Mouse (Mus musculus) embryonic stem cell, embryonic (primary cell): ENCODE measurements at regions not wholly inside any gene's neighbourhood (a gene's known extent, or its start where the extent isn't known, plus 50 kb on each side); places are given as distances from the start of the nearest gene placed in this dataset.

Experiments used
- CTCF ChIA-PET, 4 experiments: fragments of 300-600 bp in 2 of 4; fragments of 350-600 bp in 2 of 4; sonication (Branson Sonifier 250); formaldehyde crosslinking; loops; one replicate each; lab custom pipeline; 2022; ENCODE audit warnings: inconsistent platforms in 2 of 4; lab: Charles Lee
- POLR2A ChIA-PET, 4 experiments: fragments of 300-600 bp in 2 of 4; fragments of 350-600 bp in 2 of 4; sonication (Branson Sonifier 250); formaldehyde crosslinking; loops; one replicate each; lab custom pipeline; 2022; ENCODE audit warnings: antibody characterized with exemption in 4 of 4, inconsistent platforms in 1 of 4; lab: Charles Lee

DNA sequence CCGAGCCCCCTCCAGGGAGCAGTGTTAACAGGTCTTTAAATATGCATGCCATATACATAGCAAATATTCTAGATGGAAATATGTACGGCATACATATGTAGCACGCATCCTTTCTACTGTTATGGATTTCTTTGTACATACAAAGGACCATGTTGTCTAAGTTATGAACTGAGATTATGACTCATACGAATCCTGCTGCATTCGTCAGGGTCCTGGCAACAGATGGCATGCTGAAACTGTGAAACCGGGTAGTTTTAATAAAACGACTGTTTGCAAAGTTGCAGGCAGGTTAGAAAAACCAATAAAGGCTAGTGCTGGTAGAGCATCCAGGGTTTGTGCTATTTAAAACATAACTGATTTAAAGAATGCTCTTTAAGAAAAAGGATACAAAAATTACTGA, 88.8 kb upstream of the Tlk1 start:
- ChIA-PET POLR2A (no interaction called here), CTCF (no interaction called here)

DNA sequence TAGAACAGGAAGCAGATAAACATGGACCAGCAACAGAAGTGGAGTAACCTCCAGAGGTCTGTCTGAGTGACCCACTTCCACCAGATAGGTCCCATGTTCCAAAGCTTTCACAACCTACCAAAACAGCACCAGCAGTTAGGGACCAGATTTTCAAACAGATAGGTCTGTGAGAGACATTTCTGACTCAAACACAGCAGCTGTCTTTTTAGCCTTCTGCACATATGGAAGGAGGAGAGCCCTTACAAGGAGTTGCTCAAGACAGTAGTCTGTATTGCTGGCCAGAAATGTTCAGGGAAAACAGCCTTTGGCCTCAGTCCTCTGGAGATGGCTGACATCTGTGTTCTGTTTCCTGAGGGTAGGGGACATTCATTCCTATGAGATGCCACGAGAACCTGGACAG, 83.9 kb upstream of the Tlk1 start:
- ChIA-PET CTCF (interaction anchor here in 1 of 4 experiments (0.6 kb wide), 1 partner anchor 36 kb away, joined by 3 read pairs; no protein-coding TSS in a partner anchor), POLR2A (interaction anchor here in 3 of 4 experiments (0.6 to 3.6 kb wide), 10 partner anchors 8 to 214 kb away, joined by 3 to 15 read pairs (median 4); no protein-coding TSS in a partner anchor)

DNA sequence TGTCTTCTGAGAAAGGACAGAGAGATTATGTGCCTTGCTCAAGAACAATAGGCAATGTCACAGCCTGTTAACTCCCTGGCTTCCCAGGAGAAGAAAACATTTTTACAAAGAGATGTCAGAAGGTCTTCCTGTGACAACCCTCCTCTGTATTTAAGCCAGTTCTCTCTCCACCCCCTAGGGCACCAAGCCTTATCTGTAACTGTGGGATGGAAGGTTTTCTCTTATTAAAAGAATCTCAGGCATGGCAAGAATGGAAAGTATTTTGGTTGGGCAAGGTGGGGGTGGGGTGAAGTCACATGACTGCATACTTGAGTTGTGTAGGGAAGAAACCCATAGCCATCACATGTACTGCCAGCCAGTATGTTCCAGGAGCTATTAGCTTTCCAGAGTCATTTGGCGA, 83.1 kb upstream of the Tlk1 start:
- ChIA-PET CTCF (interaction anchor here in 2 of 4 experiments (0.5 to 0.6 kb wide), 2 partner anchors 40 to 210 kb away, joined by 3 read pairs; no protein-coding TSS in a partner anchor), POLR2A (interaction anchor here in 1 of 4 experiments (0.6 to 3.6 kb wide), 6 partner anchors 9 to 213 kb away, joined by 3 to 15 read pairs (median 4); no protein-coding TSS in a partner anchor)

DNA sequence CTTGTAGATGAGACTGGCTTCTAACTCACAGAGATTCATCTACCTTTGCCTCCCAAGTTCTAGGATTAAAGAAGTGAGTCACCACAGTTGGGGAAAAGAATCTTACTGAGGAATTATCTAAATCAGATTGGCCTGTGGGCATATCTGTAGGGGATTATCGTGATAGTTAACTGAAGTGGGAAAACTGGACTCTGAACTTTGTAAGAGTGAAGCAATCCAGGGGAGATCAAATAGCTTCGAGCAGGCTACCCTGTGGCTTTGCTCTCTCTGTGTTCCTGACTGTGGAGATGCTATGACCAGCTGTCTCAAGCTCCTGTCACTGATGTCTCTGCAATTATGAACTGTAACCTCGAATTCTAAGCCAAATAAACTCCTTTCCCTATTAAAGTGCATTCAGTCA, 80.7 kb upstream of the Tlk1 start:
- ChIA-PET POLR2A (no interaction called here), CTCF (no interaction called here)

DNA sequence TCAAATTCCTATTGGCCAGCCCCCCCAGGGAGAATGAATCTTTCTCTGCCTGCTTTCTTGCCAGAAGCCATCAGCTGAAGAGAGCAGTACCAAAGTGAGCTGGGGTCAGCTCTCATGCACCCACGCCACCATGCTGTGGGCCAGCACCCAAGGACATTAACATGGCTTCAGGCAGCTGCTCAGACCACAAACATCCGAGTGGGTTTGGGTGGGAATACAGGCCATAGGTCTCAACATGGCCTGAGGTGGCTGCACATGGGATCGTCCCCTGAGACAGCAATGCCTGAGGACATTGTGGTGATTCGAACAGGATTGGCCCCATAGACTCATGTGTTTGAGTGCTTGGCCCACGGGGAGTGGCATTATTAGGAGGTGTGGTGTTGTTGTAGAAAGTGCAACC, 78.9 kb upstream of the Tlk1 start:
- CTCF ChIA-PET = no interaction called here
- POLR2A ChIA-PET = no interaction called here

DNA sequence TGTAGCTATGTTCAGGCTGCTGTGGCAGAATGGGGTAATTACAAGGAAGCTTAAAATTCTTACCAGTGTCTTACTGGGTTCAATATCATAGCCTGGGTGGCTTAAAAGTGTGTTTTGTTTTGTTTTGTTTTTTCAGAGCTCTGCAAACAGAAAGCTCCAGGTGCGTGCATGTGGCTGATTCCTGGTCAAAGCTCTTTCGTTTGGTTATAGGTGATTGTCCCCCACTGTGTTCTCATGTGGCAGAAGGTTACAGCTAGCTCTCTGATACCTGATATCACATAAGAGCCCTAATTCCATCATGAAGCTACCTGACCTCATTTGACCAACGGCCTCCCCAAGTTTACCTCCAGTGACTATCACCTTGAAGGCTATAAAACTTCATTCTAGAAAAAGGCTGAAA, 76.7 kb upstream of the Tlk1 start:
- CTCF ChIA-PET = interaction anchor here in 1 of 4 experiments (0.6 kb wide), 1 partner anchor 178 kb away, joined by 3 read pairs; no protein-coding TSS in a partner anchor
- POLR2A ChIA-PET = no interaction called here

DNA sequence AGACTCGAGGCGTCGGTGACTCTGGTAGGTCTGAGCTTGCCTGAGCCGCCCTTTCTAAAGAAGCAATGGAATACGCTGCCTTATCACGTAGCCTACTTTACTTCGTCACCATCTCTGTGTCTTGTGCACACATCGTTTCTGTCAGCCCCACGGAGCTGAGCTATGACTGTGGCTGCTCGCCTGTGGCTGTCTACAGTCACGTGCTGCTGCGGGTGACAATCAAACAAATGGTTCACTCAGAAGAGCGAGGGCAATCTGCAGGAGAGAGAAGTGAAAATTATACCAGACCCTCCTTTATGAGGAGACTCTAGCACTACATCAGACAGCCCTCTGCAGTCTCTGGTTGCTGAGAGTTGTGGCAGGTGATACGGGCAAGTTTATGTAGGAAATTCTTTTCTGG, 76.0 kb upstream of the Tlk1 start:
- POLR2A ChIA-PET = no interaction called here
- CTCF ChIA-PET = no interaction called here

DNA sequence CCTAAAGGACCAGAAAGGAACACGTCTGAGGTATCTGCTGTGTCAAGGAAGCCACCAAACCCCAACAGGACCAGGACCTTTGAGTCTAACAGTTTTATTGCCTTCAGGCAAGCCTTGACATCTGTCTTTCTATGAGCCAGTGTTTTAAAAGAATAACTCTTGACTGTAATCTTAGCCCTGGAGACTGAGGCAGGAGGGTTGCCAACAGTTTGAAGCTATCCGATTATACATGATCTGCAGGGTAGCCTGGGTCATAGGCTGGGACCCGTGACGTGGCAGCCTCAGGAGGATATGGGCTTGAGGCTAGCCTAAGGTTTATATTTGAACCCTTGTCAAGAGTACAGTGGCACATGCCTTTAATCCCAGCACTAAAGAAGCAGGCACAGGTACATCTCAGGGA, 73.5 kb upstream of the Tlk1 start:
- POLR2A ChIA-PET = interaction anchor here in 1 of 4 experiments (0.6 to 2.9 kb wide), 3 partner anchors 10 to 662 kb away, joined by 3 to 15 read pairs (median 3); no protein-coding TSS in a partner anchor

DNA sequence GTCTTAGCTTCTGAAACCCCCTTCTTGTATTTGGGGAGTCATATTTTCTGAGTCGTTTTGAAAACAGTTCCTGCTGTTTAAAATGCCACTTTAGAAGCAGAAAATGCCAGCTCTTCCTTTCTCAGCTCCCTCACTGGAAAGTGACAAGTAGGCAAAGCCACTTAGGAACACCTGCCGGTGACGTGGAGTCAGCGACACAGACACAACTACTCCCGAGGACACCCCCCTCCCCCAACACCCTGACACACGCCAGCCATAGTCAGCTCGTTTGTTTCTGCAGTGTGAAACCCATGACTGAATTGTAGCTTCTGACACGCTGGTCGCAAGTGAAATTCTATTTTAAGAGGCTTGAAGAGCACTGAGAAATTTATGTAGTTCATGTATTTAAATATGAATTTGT, 72.9 kb upstream of the Tlk1 start:
- ChIA-PET POLR2A (interaction anchor here in 1 of 4 experiments (0.7 to 2.9 kb wide), 5 partner anchors 11 to 181 kb away, joined by 3 to 15 read pairs (median 3); no protein-coding TSS in a partner anchor), CTCF (no interaction called here)

More for the DNA sequence above, 73.5 kb upstream of the Tlk1 start:
- CTCF ChIA-PET = no interaction called here

DNA sequence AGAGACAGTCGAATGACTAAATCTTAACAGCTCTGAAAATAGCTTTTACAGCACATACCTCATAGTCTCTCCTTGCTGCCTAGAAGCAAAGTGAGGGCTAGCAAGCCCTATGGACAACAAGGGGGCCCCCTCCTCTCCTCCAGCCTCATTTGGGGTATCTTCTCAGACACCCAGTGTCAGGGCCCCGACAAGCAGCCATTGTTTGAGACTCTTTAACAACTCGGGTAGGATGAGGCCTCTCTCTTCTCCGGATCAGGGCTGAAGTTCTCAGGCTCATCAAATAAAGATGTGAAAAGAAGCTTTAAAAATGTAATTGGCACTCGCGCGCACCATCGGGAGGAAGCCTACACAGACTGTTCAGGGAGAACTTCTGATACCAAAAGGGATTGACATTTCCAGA, 71.8 kb upstream of the Tlk1 start:
- ChIA-PET CTCF (interaction anchor here in 2 of 4 experiments (0.6 to 0.9 kb wide), 2 partner anchors 277 to 1484 kb away, joined by 3 to 4 read pairs; no protein-coding TSS in a partner anchor), POLR2A (interaction anchor here in 1 of 4 experiments (0.6 to 1.5 kb wide), 4 partner anchors 12 to 322 kb away, joined by 3 to 5 read pairs (median 4); no protein-coding TSS in a partner anchor)

DNA sequence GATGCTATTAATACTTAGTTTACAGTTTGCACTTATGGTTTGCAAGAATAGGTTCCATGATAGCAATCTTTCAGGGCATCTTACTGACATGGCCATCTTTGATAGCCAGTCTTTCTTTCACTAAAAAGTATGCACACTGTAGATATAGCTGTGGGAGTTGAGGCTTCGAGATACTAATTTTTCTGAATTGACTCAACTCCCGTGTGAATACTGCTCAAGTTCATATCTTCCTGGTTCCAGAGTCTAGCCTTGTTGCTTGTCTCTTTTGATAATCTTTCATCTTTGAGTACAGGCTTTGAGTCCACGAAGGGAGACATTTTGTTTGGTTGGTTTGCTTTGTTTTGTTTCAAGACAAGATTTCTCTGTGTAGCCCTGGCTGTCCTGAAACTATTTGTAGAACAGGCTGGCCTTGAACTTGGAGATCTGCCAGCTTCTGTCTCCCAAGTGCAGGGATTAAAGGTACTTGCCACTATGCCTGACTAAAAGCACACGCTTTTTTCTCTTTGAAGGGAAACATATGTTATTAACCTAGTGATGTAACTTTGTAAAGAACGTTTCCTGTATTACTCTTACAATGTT, 64.1 kb upstream of the Tlk1 start:
- POLR2A ChIA-PET = interaction anchor here in 2 of 4 experiments (0.6 to 0.7 kb wide), 2 partner anchors 97 to 167 kb away, joined by 3 to 4 read pairs; no protein-coding TSS in a partner anchor
- CTCF ChIA-PET = interaction anchor here in 1 of 4 experiments (0.6 kb wide), 1 partner anchor 284 kb away, joined by 5 read pairs; no protein-coding TSS in a partner anchor

DNA sequence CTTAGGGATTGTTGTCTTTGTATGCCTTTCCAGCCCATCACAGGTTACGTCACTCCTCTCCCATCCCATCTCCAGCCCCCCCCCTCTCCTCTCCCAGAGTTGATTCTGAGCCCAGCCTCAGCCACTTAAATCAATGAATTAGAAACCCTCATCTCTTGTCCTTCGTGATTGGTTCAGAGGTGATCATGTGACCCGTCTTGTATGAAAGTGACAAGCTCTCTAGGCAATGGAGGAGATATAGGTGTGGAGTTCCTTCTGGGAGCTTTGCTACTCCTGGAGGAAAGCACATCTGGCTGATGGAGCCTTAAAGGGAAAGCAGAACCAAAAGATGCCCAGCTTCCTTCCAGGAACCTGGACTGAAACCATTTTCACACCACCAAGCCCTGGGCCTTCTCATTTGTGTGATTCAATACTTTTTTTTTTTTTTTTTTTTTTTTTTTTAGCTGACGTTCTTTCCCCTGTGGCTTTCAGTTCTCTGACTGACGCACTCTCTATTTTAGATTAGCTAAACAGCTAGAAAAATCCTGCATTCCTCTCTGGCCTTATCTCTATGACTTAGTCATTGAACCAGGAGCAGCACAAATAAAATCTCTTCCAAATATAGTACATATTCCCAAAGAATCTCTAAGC, 63.4 kb upstream of the Tlk1 start:
- ChIA-PET POLR2A (interaction anchor here in 2 of 4 experiments (0.6 to 0.7 kb wide), 3 partner anchors 96 to 177 kb away, joined by 3 to 7 read pairs (median 4); no protein-coding TSS in a partner anchor), CTCF (interaction anchor here in 2 of 4 experiments (0.6 to 0.7 kb wide), 2 partner anchors 166 to 283 kb away, joined by 5 to 9 read pairs; no protein-coding TSS in a partner anchor)

DNA sequence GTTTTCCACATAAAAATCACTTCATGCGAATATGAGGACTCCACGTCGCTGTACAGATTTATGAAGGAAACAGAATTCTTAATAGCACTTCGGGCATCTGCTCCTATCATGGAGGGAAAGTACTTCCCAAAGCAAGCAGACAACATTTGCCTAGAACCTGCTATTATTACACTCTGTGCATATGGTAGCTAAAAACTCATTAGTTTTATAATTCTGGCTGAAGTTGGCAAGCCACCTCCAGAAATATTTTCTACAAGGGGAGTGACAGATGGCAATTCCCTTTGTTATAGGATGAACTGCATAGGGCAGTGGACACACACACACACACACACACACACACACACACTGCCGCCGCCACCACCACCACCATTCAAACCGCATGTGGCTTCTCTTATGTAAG, 61.3 kb upstream of the Tlk1 start:
- CTCF ChIA-PET = no interaction called here
- POLR2A ChIA-PET = no interaction called here

DNA sequence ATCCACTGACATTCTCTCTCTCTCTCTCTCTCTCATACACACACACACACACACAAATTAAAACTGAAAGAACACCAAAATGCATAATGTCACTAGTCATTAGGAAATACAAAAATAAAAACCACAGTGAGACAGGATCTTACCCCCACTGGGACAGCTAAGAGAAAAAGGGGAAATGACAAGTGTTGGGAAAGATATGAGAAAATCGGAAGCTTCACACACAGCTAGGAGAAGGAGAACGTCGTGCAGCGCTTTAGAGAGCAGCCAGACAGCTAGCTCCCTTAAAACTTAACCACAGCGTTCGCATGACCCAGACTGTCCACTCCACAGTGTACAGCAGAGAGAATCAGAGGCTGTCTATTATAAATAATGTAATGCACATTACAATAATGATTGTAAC, 60.1 kb upstream of the Tlk1 start:
- CTCF ChIA-PET = interaction anchor here in 1 of 4 experiments (0.7 kb wide), 1 partner anchor 11 kb away, joined by 5 read pairs; no protein-coding TSS in a partner anchor

DNA sequence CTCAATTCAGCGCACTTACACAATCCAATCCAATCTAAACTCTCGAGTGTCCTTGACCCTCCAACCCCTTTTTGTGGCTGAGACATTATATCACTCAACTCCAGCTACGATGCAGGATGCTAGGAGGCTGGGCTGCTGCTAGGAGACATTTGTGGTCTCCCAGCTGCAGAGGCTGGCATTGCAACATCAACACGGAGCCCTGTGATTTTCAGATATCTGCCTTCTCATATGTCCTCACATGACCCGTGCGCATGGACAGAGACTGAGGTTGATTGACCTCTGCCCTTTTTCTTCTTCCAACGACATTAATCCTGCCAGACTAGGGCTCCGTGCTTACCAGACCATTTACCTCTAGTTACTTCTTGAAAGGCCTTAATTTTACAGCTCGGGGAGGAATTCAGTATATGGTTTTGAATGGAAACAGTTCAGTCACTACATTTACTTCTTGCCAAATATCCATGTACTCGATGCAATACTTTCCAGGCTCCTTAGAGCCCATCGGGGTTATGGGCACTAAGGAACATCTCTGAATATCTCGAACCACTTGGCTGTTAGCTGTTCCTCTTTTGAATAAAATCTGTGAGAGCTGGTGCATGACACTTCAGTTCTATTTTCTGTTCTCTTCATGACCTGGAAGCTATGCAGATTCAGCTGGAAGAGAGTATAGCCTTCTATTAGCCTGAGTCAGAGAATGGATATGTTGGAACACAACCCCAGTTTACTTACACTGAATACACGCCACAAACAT, 52.0 kb upstream of the Tlk1 start:
- ChIA-PET POLR2A (interaction anchor here in 1 of 4 experiments (1.1 kb wide), 1 partner anchor 53 kb away, joined by 3 read pairs; no protein-coding TSS in a partner anchor), CTCF (no interaction called here)

More for the DNA sequence above, 60.1 kb upstream of the Tlk1 start:
- POLR2A ChIA-PET = interaction anchor here in 2 of 4 experiments (0.6 to 0.9 kb wide), 3 partner anchors 9 to 194 kb away, joined by 3 to 4 read pairs (median 3); no protein-coding TSS in a partner anchor

DNA sequence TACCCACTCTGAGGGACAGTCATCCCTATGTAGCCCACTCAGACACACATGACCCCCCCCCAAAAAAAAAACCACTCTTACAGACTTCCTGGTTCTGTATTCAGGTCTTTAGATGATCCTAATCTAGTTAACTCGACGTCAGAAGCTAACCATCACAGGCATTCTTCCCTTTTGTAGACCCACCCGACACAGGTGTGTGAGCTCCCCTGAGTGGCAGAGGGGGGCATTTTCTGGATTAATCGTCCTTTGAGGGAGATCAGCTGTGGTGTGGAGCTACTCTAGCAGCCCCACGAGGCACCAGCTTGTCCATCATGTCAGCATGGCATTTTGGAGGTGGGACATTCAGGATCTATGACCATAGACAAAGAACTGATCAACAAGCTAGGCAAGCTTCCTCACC, 50.7 kb upstream of the Tlk1 start:
- CTCF ChIA-PET = no interaction called here
- POLR2A ChIA-PET = interaction anchor here in 1 of 4 experiments (1.1 kb wide), 1 partner anchor 9 kb away, joined by 3 read pairs; no protein-coding TSS in a partner anchor
